Comparison of ENCODE assay signal across 9 mouse cellular contexts in the genomic region with DNA sequence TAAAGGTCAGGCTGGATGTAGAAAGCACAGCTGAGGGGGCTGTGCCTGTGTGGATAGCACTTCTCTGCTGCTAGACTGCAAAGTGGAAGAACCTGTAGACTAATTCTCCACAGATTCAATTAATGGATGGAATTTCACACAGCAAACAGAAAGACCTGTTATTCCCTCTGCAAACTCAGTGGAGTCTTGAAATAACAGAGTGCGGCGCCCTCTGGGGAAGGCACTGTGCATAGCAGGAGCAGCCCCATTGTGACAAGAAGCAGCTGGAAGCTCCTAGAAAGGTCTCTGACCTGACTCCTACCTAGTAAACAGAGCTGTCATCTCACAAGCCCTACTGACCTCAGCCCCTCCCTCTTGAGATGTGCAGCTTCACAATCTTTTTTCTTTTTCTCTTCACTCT.
DNase-seq lines count a peak whose midpoint lies in the region; TF ChIP-seq lines count a peak whose summit lies in the region.
"Had no signal": no experiment of that assay in that cellular context is flagged by ENCODE, and none has a peak within 500 bp of the region (broad histone marks: within the 10 kb centered on the region; RNA-seq: fewer than 3 reads in every experiment).

No protein-coding gene starts in this region.

- H3K4me3 ChIP-seq in MEL (ENCODE audit: control insufficient read depth in 1 of 2, insufficient read depth in 1 of 2, low read depth in 2 of 2, low read length in 2 of 2), result no peak overlapping the region
- H3K4me3 ChIP-seq in heart, embryonic 10.5 days, result no peak overlapping the region
- H3K4me3 ChIP-seq: neural tube, embryonic 13.5 days had no signal

- H3K27me3 ChIP-seq in MEL (ENCODE audit: control insufficient read depth in 1 of 2, insufficient read depth in 2 of 2, low read length in 2 of 2), result no peaks in the 10 kb centered on the region
- H3K27me3 ChIP-seq in heart, embryonic 10.5 days (ENCODE audit: insufficient read depth, poor library complexity, severe bottlenecking), result no peaks in the 10 kb centered on the region
- H3K27me3 ChIP-seq: neural tube, embryonic 13.5 days had no signal

- no peaks in the 10 kb centered on the region for H3K4me1 ChIP-seq in MEL (ENCODE audit: control insufficient read depth in 1 of 2, insufficient read depth in 2 of 2, low read length in 2 of 2)
- 0 out of 2 replicates have a peak, but pooled peaks cover 7% of the 10 kb centered on the region for H3K4me1 ChIP-seq in heart, embryonic 10.5 days
- H3K4me1 ChIP-seq: neural tube, embryonic 13.5 days had no signal

- no peak overlapping the region for H3K9ac ChIP-seq in MEL (ENCODE audit: control insufficient read depth, low read depth, low read length, poor library complexity, severe bottlenecking)
- H3K9ac ChIP-seq: neural tube, embryonic 13.5 days had no signal

- no peaks in the 10 kb centered on the region for H3K79me2 ChIP-seq in MEL (ENCODE audit: control insufficient read depth, insufficient read depth, low read length, poor library complexity)

- H3K27ac ChIP-seq in MEL (ENCODE audit: control insufficient read depth, low read depth, low read length), result no peak overlapping the region
- no peak overlapping the region for H3K27ac ChIP-seq in heart, embryonic 10.5 days
- H3K27ac ChIP-seq: neural tube, embryonic 13.5 days had no signal

- TF ChIP-seq EP300 in MEL (IDR thresholded peaks at IDR 0.05; ENCODE audit: low read depth in 1 of 2, low read length in 2 of 2), result no peak

- DNase-seq in MEL (ENCODE audit: low read depth, low spot score), result peak; percentile 1
- peak; percentile 28 for DNase-seq in adrenal gland, adult 8-10 months
- DNase-seq in embryo, embryonic 11.5 days (ENCODE audit: low read depth, low spot score), result peak; percentile 31
- peak; percentile 79 for DNase-seq in heart, embryonic 10.5 days (ENCODE audit: low spot score)
- peak; percentile 50 for DNase-seq in layer of hippocampus, adult 9-10 months (ENCODE audit: low spot score)
- peak; percentile 74 for DNase-seq in lung, postnatal 25 days (ENCODE audit: low spot score)
- DNase-seq in telencephalon, adult 2 months (ENCODE audit: low read depth, low spot score), result peak; percentile 22
- DNase-seq in natural killer cell, adult 2 months (ENCODE audit: low spot score in 2 of 2), result no peak

- TF ChIP-seq RAD21 in MEL (IDR thresholded peaks at IDR 0.05; ENCODE audit: low read depth, low read length), result no peak

- WGBS in heart, embryonic 10.5 days, result 23% methylated on average over 2 of the region's 2 CpGs

- TF ChIP-seq CTCF in MEL (IDR thresholded peaks at IDR 0.05 in 2 of 3, conservative IDR thresholded peaks at IDR 0.05 in 1 of 3; ENCODE audit: control insufficient read depth in 1 of 3, insufficient read depth in 1 of 3, low read depth in 2 of 3, low read length in 3 of 3, poor library complexity in 1 of 3, severe bottlenecking in 1 of 3), result peak in 1 of 3 experiments; percentile 21; a peak in 2 of 6 replicates

- no peaks in the 10 kb centered on the region for H3K36me3 ChIP-seq in MEL (ENCODE audit: control insufficient read depth in 1 of 2, insufficient read depth in 2 of 2, low read length in 2 of 2)
- H3K36me3 ChIP-seq in heart, embryonic 10.5 days, result no peaks in the 10 kb centered on the region
- H3K36me3 ChIP-seq: neural tube, embryonic 13.5 days had no signal

- no peak for TF ChIP-seq POLR2A in MEL (IDR thresholded peaks at IDR 0.05; ENCODE audit: control insufficient read depth in 1 of 2, insufficient read depth in 1 of 2, low read depth in 1 of 2, low read length in 2 of 2, poor library complexity in 1 of 2)

- H3K9me3 ChIP-seq in MEL (replicated peaks; ENCODE audit: insufficient read depth, low read length), result no peaks in the 10 kb centered on the region
- no peaks in the 10 kb centered on the region for H3K9me3 ChIP-seq in heart, embryonic 10.5 days

TF ChIP-seq in MEL, 35 proteins besides CTCF, POLR2A, EP300 and RAD21:
- no peak for TF ChIP-seq E2F4 (IDR thresholded peaks at IDR 0.05; ENCODE audit: borderline replicate concordance, low read depth, low read length)

Comparison
In these comparisons a context has a peak if more than half of its experiments do, and no peak if none do; other contexts are left out.
1. DNase-seq: peak in MEL (single experiment), adrenal gland, adult 8-10 months (single experiment), embryo, embryonic 11.5 days (single experiment), heart, embryonic 10.5 days (single experiment), layer of hippocampus, adult 9-10 months (single experiment), lung, postnatal 25 days (single experiment) and telencephalon, adult 2 months (single experiment); none in natural killer cell, adult 2 months (0 of 2).